Mouse (Mus musculus) hindbrain, embryonic 12.5 days (tissue): Measurements from ENCODE around the gene Tufm. TPM values are rescaled to one million over a fixed set of nuclear protein-coding genes. Genes with fewer than 3 reads are reported as not detected.
A peak's percentile ranks its signal among the peaks of the same experiment; 100 is the strongest.

ENCODE experiments used
- ATAC-seq: fragments of 200-750 bp; cut with Nextera tagmentation; 2 replicates; pipeline ENCODE4 v1.8.0; 2017; ENCODE audit warnings: moderate TSS enrichment; ENCODE audit not compliant: low FRiP score
- H3K27ac ChIP-seq: fragments of 300-500 bp; sonication (generic); 2 replicates; pipeline ENCODE4 v1.5.1; 2016; ENCODE audit warnings: mild to moderate bottlenecking
- H3K27me3 ChIP-seq: fragments of 300-500 bp; sonication (generic); 2 replicates; pipeline ENCODE4 v1.6.1; 2016; ENCODE audit warnings: mild to moderate bottlenecking
- H3K36me3 ChIP-seq: fragments of 300-500 bp; sonication (generic); 2 replicates; pipeline ENCODE4 v1.6.1; 2016; ENCODE audit warnings: mild to moderate bottlenecking
- H3K4me1 ChIP-seq: fragments of 300-500 bp; sonication (generic); 2 replicates; pipeline ENCODE4 v1.6.1; 2016
- H3K4me2 ChIP-seq: fragments of 300-500 bp; sonication (generic); replicated peaks from 2 replicates; pipeline ENCODE4 v1.6.1; 2016; ENCODE audit warnings: mild to moderate bottlenecking
- H3K4me3 ChIP-seq: fragments of 300-500 bp; sonication (generic); 2 replicates; pipeline ENCODE4 v1.5.1; 2016; ENCODE audit warnings: mild to moderate bottlenecking
- H3K9ac ChIP-seq: fragments of 300-500 bp; sonication (generic); 2 replicates; pipeline ENCODE4 v1.6.1; 2016; ENCODE audit warnings: mild to moderate bottlenecking, moderate library complexity
- H3K9me3 ChIP-seq: fragments of 300-500 bp; sonication (generic); replicated peaks from 2 replicates; pipeline ENCODE4 v1.6.1; 2016; ENCODE audit warnings: mild to moderate bottlenecking
- WGBS: fragments of 180-500 bp; shearing (Covaris S2); methylation state at CpG from one replicate; pipeline ENCODE4 v1.1.7; 2016; 5-methylcytosine and 5-hydroxymethylcytosine counted together
- polyA plus RNA-seq: library from polyadenylated mRNA; unstranded; fragments of >200 nt; fragmentation: Nextera tagmentation; extraction: Ambion mirVana; gene quantifications from 2 replicates; pipeline ENCODE4 v1.2.1, GENCODE M21; 2016

The Tufm gene
- polyA plus RNA-seq, 1 experiment from 2014 or later: 116 TPM

DNA sequence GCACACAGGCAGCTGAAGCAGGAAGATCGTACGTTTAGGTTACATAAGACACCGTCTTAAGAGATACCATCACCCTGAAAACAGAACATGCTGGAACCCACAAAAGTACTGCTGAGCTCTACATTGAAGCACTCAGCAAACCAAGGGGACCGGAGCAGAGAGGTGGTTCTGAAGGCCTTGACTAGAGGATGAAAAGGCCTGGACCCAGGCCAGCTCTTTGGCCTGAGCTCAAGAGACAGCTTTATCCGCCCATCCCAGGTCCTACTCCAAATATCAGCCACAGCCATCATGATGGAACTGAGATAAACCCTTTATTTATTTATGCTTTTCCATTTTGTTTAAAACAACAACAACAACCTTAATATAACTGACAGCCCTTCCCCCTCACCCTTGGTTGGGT is 20.5 kb upstream of the Tufm start:
- Histone ChIP-seq H3K9ac (no peak overlapping the region), H3K27ac (no peak overlapping the region), H3K4me1 (0 out of 2 replicates have a peak, but pooled peaks cover 4% of the 10 kb centered on the region), H3K27me3 (no peaks in the 10 kb centered on the region), H3K9me3 (no peaks in the 10 kb centered on the region), H3K36me3 (peaks cover 55% of the 10 kb centered on the region), H3K4me3 (no peak overlapping the region), H3K4me2 (no peak overlapping the region)
- WGBS: 93% methylated on average over 5 of the region's 5 CpGs
- ATAC-seq: no peak

DNA sequence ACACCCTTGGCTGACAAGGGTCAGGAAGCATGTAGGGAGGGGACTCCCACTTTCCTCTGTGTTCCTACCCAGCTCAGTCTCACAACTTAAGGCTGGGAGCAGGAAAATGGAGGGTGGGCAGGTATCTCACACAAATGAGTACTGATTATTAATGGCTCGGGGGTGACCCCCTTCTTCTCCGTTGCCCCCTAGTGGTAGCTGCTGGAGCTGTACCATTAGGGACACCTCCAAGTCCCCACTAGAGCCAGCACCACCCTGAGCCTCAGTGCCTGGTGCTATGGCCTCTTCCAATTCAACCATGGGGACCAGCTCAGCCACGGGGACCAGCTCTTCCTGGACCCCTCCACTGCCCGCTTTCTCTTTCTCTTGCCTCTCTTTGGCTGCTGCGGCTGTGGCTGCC is 19.9 kb upstream of the Tufm start:
- Histone ChIP-seq H3K4me3 (no peak overlapping the region), H3K4me1 (0 out of 2 replicates have a peak, but pooled peaks cover 4% of the 10 kb centered on the region), H3K4me2 (no peak overlapping the region), H3K36me3 (peaks cover 61% of the 10 kb centered on the region), H3K27ac (no peak overlapping the region), H3K9ac (no peak overlapping the region), H3K9me3 (no peaks in the 10 kb centered on the region), H3K27me3 (no peaks in the 10 kb centered on the region)
- WGBS: 62% methylated on average over 5 of the region's 5 CpGs
- no peak for ATAC-seq

DNA sequence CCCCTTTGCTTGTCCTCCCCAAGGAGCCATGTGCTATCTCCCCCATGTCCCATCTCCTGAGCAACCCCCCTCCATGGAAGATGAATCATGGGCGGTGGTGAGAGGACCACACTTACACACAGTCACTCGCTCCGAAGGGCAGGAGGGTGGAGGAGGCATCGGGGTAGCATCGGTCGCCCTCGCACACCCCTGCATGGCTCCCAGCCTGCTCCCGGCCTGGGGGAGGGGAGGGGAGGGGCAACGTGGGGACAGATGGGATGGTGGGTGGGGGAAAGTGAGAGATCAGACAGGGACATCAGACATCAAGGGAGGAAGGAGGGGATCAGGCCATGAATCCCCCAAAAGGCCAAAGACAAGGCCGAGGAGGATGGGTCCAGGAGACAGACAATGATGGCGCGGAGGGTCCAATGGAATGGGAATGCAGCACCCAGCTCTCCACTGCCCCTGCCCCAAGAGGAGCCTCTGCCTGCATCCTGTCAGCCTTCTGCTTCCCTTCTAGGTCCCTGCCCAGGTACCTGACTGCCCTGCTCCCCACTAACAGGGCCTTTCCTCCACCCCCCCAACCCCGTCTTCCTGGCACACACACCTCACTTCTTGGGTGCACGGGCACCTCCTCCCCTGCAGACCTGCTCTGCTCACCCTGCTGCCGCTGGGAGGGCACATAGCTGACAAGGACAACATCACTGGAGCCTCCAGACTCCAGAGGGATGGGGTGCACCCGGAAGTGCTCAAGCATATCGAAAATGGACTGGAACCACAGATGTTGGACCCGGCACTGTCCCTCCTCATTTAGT is 19.1 kb upstream of the Tufm start:
- Histone ChIP-seq H3K4me2 (no peak overlapping the region), H3K27ac (no peak overlapping the region), H3K4me1 (0 out of 2 replicates have a peak, but pooled peaks cover 2% of the 10 kb centered on the region), H3K9ac (no peak overlapping the region), H3K36me3 (peaks cover 68% of the 10 kb centered on the region), H3K27me3 (no peaks in the 10 kb centered on the region), H3K9me3 (no peaks in the 10 kb centered on the region), H3K4me3 (no peak overlapping the region)
- WGBS: 93% methylated on average over 18 of the region's 18 CpGs
- ATAC-seq: no peak

DNA sequence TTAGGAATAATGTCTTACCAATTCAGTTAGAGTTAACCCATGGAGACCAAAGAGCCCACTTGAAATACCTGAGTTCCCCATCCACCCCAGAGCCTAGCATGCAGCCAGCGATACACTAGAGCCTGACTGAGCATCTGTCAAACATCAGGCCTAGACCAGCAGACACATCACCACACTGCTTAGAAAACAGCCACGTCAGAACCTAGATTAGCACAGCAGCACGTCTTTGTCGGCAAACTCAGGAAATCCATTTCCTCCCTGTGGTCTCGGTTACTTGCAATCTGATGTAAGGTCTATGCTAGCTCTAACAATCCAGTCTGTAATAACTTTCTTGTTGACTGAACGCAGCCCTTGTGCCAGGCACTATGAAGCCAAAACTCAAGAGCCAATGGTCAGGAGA is 17.1 kb upstream of the Tufm start:
- H3K4me3 ChIP-seq: no peak overlapping the region
- WGBS: 86% methylated on average over 6 of the region's 6 CpGs
- H3K4me2 ChIP-seq: no peak overlapping the region
- H3K9ac ChIP-seq: no peak overlapping the region
- no peaks in the 10 kb centered on the region for H3K9me3 ChIP-seq
- H3K36me3 ChIP-seq: peaks cover 68% of the 10 kb centered on the region
- peaks cover 13% of the 10 kb centered on the region for H3K4me1 ChIP-seq
- no peak for ATAC-seq
- no peaks in the 10 kb centered on the region for H3K27me3 ChIP-seq
- no peak overlapping the region for H3K27ac ChIP-seq

GRCm38 (mm10) chr7:126471361-126471760 is 15.8 kb upstream of the Tufm start:
- Histone ChIP-seq H3K9ac (no peak overlapping the region), H3K36me3 (peaks cover 64% of the 10 kb centered on the region), H3K4me2 (no peak overlapping the region), H3K27ac (no peak overlapping the region), H3K9me3 (no peaks in the 10 kb centered on the region), H3K4me3 (no peak overlapping the region), H3K27me3 (no peaks in the 10 kb centered on the region), H3K4me1 (peaks cover 20% of the 10 kb centered on the region)
- WGBS: 94% methylated on average over 5 of the region's 5 CpGs
- ATAC-seq: no peak

GRCm38 (mm10) chr7:126471853-126472252 is 15.3 kb upstream of the Tufm start:
- H3K9ac ChIP-seq: no peak overlapping the region
- H3K36me3 ChIP-seq: peaks cover 60% of the 10 kb centered on the region
- 88% methylated on average over 4 of the region's 4 CpGs for WGBS
- peaks cover 20% of the 10 kb centered on the region for H3K4me1 ChIP-seq
- no peaks in the 10 kb centered on the region for H3K27me3 ChIP-seq
- no peak overlapping the region for H3K4me2 ChIP-seq
- ATAC-seq: no peak
- H3K9me3 ChIP-seq: no peaks in the 10 kb centered on the region
- H3K27ac ChIP-seq: no peak overlapping the region
- H3K4me3 ChIP-seq: no peak overlapping the region

DNA sequence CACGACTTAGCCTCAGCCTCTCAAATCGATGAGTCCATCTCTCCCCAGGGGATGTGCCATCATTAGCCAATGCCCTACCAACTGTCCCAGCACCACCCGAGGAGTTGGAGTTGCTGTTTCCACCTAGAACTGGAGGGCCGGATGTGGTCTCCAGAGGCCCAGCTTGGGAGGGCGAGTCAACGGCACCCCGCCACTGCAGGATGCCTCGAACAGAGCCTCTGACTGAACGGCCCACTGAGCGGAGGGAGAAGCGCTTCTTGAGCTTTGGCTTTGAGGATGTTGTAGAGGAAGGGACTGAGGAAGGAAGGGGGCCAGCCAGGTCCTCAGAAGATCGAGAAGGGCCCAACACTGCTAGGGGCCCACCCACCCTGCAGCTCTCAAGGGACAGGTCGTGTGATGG is 14.9 kb upstream of the Tufm start:
- no peaks in the 10 kb centered on the region for H3K9me3 ChIP-seq
- no peak overlapping the region for H3K4me3 ChIP-seq
- H3K27me3 ChIP-seq: no peaks in the 10 kb centered on the region
- WGBS: 89% methylated on average over 13 of the region's 13 CpGs
- peaks cover 56% of the 10 kb centered on the region for H3K36me3 ChIP-seq
- no peak overlapping the region for H3K27ac ChIP-seq
- no peak overlapping the region for H3K4me2 ChIP-seq
- H3K4me1 ChIP-seq: peaks cover 20% of the 10 kb centered on the region
- no peak overlapping the region for H3K9ac ChIP-seq
- ATAC-seq: no peak

DNA sequence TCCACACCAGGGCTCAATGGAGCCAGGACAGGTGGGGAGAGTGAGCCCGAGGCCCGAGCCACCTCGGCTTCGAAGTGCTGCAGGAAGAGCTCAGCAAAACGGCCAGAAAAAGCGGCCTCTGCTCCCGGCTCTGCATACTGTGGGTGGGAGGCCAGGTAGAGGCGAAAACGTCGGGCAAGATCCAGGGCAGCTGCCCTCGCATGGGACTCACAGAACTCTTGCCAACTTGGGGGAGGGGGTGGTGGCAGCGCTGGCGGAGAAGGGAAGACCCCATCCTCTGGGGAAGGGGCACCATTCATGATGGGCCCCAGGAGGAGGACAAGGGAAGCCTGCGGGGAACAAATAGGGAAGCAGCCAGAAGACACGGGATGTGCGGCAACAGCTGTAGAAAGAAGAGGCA is 14.4 kb upstream of the Tufm start:
- WGBS: 99% methylated on average over 16 of the region's 16 CpGs

GRCm38 (mm10) chr7:126473470-126474086 is 13.6 kb upstream of the Tufm start:
- ATAC-seq: no peak
- WGBS: 89% methylated on average over 9 of the region's 9 CpGs
- Histone ChIP-seq H3K4me3 (peak overlapping the region; percentile 88), H3K27me3 (no peaks in the 10 kb centered on the region), H3K9me3 (no peaks in the 10 kb centered on the region), H3K4me1 (peaks cover 20% of the 10 kb centered on the region), H3K27ac (no peak overlapping the region), H3K4me2 (peak overlapping the region; percentile 98), H3K9ac (peak overlapping the region; percentile 97), H3K36me3 (peaks cover 43% of the 10 kb centered on the region)

More for the DNA sequence above, 14.4 kb upstream of the Tufm start:
- Histone ChIP-seq H3K4me1 (peaks cover 20% of the 10 kb centered on the region), H3K27ac (no peak overlapping the region), H3K9me3 (no peaks in the 10 kb centered on the region), H3K27me3 (no peaks in the 10 kb centered on the region), H3K4me2 (no peak overlapping the region), H3K36me3 (peaks cover 52% of the 10 kb centered on the region), H3K9ac (no peak overlapping the region), H3K4me3 (no peak overlapping the region)
- no peak for ATAC-seq

DNA sequence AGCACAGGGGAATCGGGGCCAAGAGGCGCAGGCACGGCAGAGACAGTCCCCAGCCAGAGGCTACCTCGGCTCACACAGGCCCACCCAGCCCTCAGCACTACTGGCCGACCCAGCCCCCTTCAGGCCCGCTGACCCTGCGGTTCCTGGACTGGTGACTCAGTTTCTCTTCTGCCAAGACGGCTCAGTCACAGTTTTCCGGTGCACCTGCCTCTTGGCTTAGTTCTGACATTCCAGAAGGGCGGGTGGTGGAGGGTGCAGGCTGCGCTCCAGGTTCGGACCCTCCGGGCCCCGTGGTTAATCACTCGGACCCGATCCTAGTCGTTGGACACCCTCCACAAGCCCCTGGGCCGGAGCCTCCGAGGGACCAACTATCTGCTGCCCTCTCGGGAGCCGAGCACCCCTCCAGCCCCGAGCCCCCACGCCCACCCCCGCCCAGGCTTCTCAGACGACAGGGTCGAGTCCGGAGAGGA is 12.6 kb upstream of the Tufm start:
- under 1% methylated on average over 27 of the region's 27 CpGs for WGBS
- Histone ChIP-seq H3K4me3 (peak overlapping the region; percentile 88), H3K36me3 (peaks cover 34% of the 10 kb centered on the region), H3K9me3 (no peaks in the 10 kb centered on the region), H3K4me1 (peaks cover 20% of the 10 kb centered on the region), H3K27me3 (no peaks in the 10 kb centered on the region), H3K9ac (peak overlapping the region; percentile 97), H3K4me2 (peak overlapping the region; percentile 98), H3K27ac (peak overlapping the region; percentile 93)
- peak; percentile 63 for ATAC-seq

- H3K9me3 ChIP-seq: no peaks in the 10 kb centered on the region
- peak; percentile 94 for ATAC-seq
- under 1% methylated on average over 45 of the region's 53 CpGs for WGBS
These were observed 12.1 kb upstream of the Tufm start, which contains the start of gene Sh2b1 for GRCm38 (mm10) chr7:126474993-126475581. Gene Sh2b1 (minus strand): TSS chr7:126475424.

DNA sequence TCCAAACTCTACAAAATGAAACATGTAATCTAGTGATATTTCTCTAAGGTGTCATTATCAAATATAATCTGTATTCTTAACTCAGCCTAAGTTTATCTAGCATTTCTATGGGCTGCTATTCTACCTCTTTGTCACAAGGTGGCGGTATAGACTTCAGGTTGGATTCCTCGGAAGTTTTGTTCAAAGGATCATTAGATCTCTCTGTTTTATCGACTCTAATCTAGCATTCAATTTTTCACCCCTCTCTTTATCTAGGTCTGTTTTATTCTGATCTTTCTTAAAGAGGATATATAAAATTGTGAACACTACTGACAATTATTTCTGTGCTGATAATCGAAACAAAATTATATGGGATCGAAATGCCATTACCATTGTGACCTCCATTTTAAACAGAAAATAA is 5.5 kb upstream of the Tufm start:
- no peak overlapping the region for H3K4me2 ChIP-seq
- H3K27ac ChIP-seq: no peak overlapping the region
- peaks cover 5% of the 10 kb centered on the region for H3K4me1 ChIP-seq
- H3K4me3 ChIP-seq: no peak overlapping the region
- WGBS: 23% methylated on average over 5 of the region's 5 CpGs
- H3K27me3 ChIP-seq: no peaks in the 10 kb centered on the region
- H3K36me3 ChIP-seq: no peaks in the 10 kb centered on the region
- no peak for ATAC-seq
- H3K9me3 ChIP-seq: peaks cover 3% of the 10 kb centered on the region
- no peak overlapping the region for H3K9ac ChIP-seq

More at GRCm38 (mm10) chr7:126474993-126475581, 12.1 kb upstream of the Tufm start, which contains the start of gene Sh2b1:
- Histone ChIP-seq H3K36me3 (peaks cover 29% of the 10 kb centered on the region), H3K4me2 (peak within 1 kb of the TSS; percentile 98), H3K9ac (peak within 1 kb of the TSS; percentile 97), H3K4me1 (peaks cover 20% of the 10 kb centered on the region), H3K27me3 (no peaks in the 10 kb centered on the region), H3K27ac (peak within 1 kb of the TSS; percentile 93), H3K4me3 (peak within 1 kb of the TSS; percentile 88)
